Mouse (Mus musculus) limb, embryonic 11.5 days (tissue): ENCODE data around the gene Mcpt2. TPM values are rescaled to one million over a fixed set of nuclear protein-coding genes. Genes with fewer than 3 reads are reported as not detected.
"Not testable (repeated sequence)": the region's sequence is repeated elsewhere in the genome, so short reads cannot be mapped to it uniquely, and the experiment has no call there.

Experiments used
- ATAC-seq: fragments of 200-750 bp; cut with Nextera tagmentation; 2 replicates; pipeline ENCODE4 v1.8.0; 2017; ENCODE audit warnings: low read depth; ENCODE audit not compliant: insufficient number of reproducible peaks, low FRiP score, low TSS enrichment
- DNase-seq: peaks from one replicate; pipeline ENCODE4 v3.0.0-alpha.2; 2015; ENCODE audit warnings: low spot score
- H3K27ac ChIP-seq: fragments of 300-500 bp; sonication (generic); replicated peaks from 2 replicates; pipeline ENCODE4 v1.5.1; 2014; ENCODE audit warnings: low read depth, mild to moderate bottlenecking, low read length
- H3K27me3 ChIP-seq: fragments of 300-500 bp; sonication (generic); 2 replicates; pipeline ENCODE4 v1.6.1; 2014; ENCODE audit warnings: mild to moderate bottlenecking, low read length, mixed read lengths; ENCODE audit not compliant: control insufficient read depth, insufficient read depth
- H3K36me3 ChIP-seq: fragments of 300-500 bp; sonication (generic); 2 replicates; pipeline ENCODE4 v1.6.1; 2014; ENCODE audit warnings: mild to moderate bottlenecking, low read length, moderate library complexity, mixed read lengths; ENCODE audit not compliant: control insufficient read depth, insufficient read depth
- H3K4me1 ChIP-seq: fragments of 300-500 bp; sonication (generic); 2 replicates; pipeline ENCODE4 v1.6.1; 2014; ENCODE audit warnings: low read length, mixed read lengths; ENCODE audit not compliant: control insufficient read depth, insufficient read depth
- H3K4me2 ChIP-seq: fragments of 300-500 bp; sonication (generic); 2 replicates; pipeline ENCODE4 v1.6.1; 2014; ENCODE audit warnings: low read depth, mild to moderate bottlenecking, moderate library complexity; ENCODE audit not compliant: severe bottlenecking
- H3K4me3 ChIP-seq: fragments of 300-500 bp; sonication (generic); 2 replicates; pipeline ENCODE4 v1.5.1; 2014; ENCODE audit warnings: low read depth, low read length
- H3K9ac ChIP-seq: fragments of 300-500 bp; sonication (generic); 2 replicates; pipeline ENCODE4 v1.6.1; 2014; ENCODE audit warnings: mild to moderate bottlenecking, low read length
- H3K9me3 ChIP-seq: fragments of 300-500 bp; sonication (generic); 2 replicates; pipeline ENCODE4 v1.6.1; 2016; ENCODE audit warnings: low read length; ENCODE audit not compliant: control insufficient read depth
- WGBS: fragments of 180-500 bp; shearing (Covaris S2); extraction: QIAGEN DNeasy Blood & Tissue Kit; methylation state at CpG from one replicate; pipeline ENCODE4 v1.1.7; 2014; 5-methylcytosine and 5-hydroxymethylcytosine counted together
- polyA plus RNA-seq: library from polyadenylated mRNA; unstranded; fragments of >200 nt; fragmentation: Nextera tagmentation; extraction: Ambion mirVana; gene quantifications from 2 replicates; pipeline ENCODE4 v1.2.1, GENCODE M21; 2014

Gene Mcpt2
- not detected in 2 replicates for polyA plus RNA-seq

DNA sequence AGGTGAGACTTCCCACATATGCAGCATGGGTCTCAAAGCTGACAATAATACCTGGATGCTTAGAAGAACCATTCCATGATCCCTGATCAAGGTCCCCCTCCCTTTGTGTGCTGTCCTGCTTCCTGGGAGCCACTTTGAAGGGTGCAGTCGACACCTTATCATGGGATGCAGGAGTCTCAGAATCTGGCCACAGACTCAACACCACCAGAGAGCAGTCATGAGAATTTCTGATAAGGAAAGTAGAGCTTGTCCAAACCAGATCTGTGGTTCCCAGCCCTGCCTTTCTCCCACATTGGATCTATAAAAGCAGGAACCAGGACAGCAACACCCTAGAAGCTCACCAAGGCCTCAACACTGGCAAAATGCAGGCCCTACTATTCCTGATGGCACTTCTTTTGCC lies at the start of gene Mcpt2:
TSS of gene Mcpt2 (plus strand) at position 250 of the 400 bp plus-strand sequence.
- H3K4me3 ChIP-seq, H3K9ac ChIP-seq, H3K36me3 ChIP-seq, H3K4me1 ChIP-seq, H3K4me2 ChIP-seq, H3K27me3 ChIP-seq, H3K27ac ChIP-seq, DNase-seq, H3K9me3 ChIP-seq, ATAC-seq: not testable (repeated sequence)
- 89% methylated on average over 1 of the region's 1 CpGs for WGBS

DNA sequence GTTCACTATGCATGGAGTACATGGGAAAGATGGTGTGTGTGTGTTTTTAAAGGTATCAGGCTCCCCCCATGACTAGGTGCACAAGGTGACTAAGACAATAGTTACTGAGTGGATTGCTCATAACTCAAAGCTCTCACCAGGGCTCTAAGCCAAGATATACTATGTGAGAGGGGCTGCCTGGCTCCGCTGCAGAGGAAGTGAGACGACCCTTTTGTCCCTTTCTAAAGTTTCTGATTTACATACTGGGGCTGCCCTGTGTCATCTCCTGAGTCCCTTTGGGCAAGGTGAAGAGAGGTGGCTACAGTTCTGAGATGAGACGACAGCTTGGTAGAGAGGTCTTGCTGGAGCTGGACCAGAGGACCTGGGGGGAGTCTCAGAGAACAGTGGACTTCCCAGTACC lies 28.7 kb upstream of the Mcpt2 start:
- WGBS = 64% methylated on average over 3 of the region's 3 CpGs
- Histone ChIP-seq H3K36me3 (no peaks in the 10 kb centered on the region), H3K9me3 (no peaks in the 10 kb centered on the region), H3K9ac (no peak overlapping the region), H3K27me3 (no peaks in the 10 kb centered on the region), H3K27ac (no peak overlapping the region), H3K4me2 (no peak overlapping the region), H3K4me3 (no peak overlapping the region), H3K4me1 (no peaks in the 10 kb centered on the region)
- DNase-seq = no peak
- no peak for ATAC-seq

DNA sequence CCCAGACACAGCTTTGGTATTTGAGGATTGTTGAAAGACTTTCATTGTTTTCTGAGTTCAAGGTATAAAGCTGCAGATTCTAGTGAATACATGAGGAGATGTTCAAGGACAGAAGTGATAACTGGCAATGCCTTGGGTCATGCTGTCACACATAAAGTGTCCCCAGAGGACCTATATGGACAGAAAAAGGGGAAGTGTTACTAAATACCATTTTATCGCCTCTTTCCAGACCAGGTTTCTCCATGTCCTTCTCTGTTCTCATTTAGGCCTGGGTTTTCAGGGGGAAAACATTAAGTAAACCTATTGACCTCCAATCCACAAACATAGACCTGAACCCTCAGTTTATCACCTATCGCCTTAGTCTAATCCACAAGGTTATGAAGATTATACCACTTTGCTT lies 27.9 kb upstream of the Mcpt2 start:
- 87% methylated on average over 2 of the region's 2 CpGs for WGBS
- Histone ChIP-seq H3K9me3 (no peaks in the 10 kb centered on the region), H3K4me2 (no peak overlapping the region), H3K27ac (no peak overlapping the region), H3K4me3 (no peak overlapping the region), H3K9ac (no peak overlapping the region), H3K36me3 (no peaks in the 10 kb centered on the region), H3K4me1 (no peaks in the 10 kb centered on the region), H3K27me3 (no peaks in the 10 kb centered on the region)
- ATAC-seq (no peak), DNase-seq (no peak)

DNA sequence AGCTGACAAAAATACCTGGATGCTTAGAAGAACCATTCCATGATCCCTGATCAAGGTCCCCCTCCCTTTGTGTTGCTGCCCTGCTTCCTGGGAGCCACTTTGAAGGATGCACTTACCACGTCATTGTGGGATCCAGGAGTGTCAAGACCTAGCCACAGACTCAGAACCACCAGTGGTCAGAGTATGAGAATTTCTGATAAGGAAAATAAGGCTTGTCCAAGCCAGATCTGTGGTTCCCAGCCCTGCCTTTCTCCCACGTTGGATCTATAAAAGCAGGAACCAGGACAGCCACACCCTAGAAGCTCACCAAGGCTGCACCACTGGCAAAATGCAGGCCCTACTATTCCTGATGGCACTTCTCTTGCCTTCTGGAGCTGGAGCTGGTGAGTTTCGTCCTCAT lies 24.2 kb upstream of the Mcpt2 start, which contains the start of gene Mcpt1:
TSS of gene Mcpt1 (plus strand) at position 301 of the 400 bp plus-strand sequence.
- not testable (repeated sequence) for H3K4me2 ChIP-seq, ATAC-seq, H3K36me3 ChIP-seq, H3K9me3 ChIP-seq, H3K9ac ChIP-seq, H3K27ac ChIP-seq, DNase-seq, H3K27me3 ChIP-seq, H3K4me3 ChIP-seq, H3K4me1 ChIP-seq
- WGBS = 85% methylated on average over 3 of the region's 3 CpGs

DNA sequence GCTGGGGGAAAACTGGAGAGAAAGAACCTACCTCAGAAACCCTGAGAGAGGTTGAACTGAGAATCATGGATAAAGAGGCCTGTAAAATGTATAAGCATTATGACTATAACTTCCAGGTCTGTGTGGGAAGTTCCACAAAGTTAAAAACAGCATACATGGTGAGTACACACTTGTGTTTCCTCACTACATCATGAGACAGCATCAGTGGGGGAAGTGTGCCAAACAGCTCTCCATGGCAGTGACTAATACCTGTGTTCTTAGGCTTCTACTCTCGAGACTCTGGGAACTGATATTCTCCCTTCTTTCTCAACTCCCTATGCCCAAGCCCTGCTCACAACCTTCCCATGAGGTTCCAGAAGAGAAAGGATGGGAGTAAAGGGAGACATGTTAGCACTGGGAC lies 22.4 kb upstream of the Mcpt2 start:
- DNase-seq (no peak), ATAC-seq (no peak)
- no peak overlapping the region for H3K27ac ChIP-seq
- H3K9me3 ChIP-seq = no peaks in the 10 kb centered on the region
- no peak overlapping the region for H3K9ac ChIP-seq
- no peaks in the 10 kb centered on the region for H3K27me3 ChIP-seq
- WGBS = 72% methylated on average over 1 of the region's 1 CpGs
- H3K4me3 ChIP-seq = no peak overlapping the region
- no peaks in the 10 kb centered on the region for H3K4me1 ChIP-seq
- H3K4me2 ChIP-seq = no peak overlapping the region
- H3K36me3 ChIP-seq = no peaks in the 10 kb centered on the region

DNA sequence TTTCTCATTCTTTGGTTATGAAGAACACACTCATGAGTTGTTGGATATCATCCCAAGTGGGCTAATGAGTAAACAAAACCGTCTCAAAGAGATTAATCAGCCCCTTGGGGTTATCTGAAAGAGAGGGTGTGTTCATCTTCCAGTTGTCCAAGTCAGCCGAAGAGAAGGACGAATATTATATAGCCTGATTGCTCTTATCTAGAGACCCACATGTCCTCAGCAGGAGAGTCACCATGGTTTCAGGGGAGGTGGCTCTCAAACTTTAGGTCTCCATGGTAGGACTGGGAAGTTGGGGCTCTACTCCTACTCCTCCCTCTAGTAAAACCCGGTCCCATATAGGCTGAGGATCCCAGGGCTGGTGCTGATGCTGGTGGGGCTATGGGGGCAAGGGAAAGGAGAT lies 20.5 kb upstream of the Mcpt2 start:
- H3K36me3 ChIP-seq, H3K9ac ChIP-seq, DNase-seq, ATAC-seq, H3K4me3 ChIP-seq, H3K9me3 ChIP-seq, H3K27ac ChIP-seq, H3K4me2 ChIP-seq, H3K27me3 ChIP-seq, H3K4me1 ChIP-seq: not testable (repeated sequence)
- 83% methylated on average over 3 of the region's 4 CpGs for WGBS

DNA sequence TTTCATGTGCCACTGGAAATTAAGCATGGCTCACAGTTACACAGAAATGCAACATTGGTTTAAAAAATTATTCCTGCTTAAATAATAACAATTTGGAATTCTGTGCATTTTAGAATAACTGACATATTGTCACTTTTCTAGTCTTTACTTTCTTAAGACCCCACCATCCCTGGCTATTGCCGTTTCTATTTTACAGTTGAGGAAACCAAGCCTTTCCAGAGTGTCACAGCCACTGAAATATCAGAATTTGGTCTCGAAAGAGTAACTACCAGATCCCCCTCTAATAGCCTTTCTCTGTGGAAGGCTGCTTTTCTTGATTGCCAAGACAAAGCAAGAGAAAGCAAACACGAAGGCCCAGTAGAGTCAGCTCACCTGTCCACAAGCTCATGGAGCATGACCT lies 11.4 kb upstream of the Mcpt2 start, which contains the start of gene Mcpt9:
TSS of gene Mcpt9 (minus strand) at position 101 of the 400 bp plus-strand sequence.
- H3K4me1 ChIP-seq, H3K9me3 ChIP-seq, H3K27me3 ChIP-seq, H3K36me3 ChIP-seq, DNase-seq, H3K4me3 ChIP-seq, ATAC-seq, H3K9ac ChIP-seq, H3K27ac ChIP-seq, H3K4me2 ChIP-seq: not testable (repeated sequence)
- WGBS = 92% methylated on average over 3 of the region's 3 CpGs

DNA sequence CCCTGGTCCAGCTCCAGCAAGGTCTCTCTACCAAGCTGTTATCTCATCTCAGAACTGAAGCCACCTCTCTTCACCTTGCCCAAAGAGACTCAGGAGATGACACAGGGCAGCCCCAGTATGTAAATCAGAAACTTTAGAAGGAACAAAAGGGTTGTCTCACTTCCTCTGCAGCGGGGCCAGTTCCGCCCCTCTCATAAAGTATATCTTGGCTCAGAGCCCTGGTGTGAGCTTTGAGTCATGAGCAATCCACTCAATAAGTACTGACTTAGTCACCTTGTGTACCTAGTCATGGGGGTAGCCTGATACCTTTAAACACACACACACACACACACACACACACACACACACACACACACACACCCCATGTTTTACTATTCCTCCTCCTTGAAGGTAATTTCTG lies 7.4 kb upstream of the Mcpt2 start:
- no peaks in the 10 kb centered on the region for H3K36me3 ChIP-seq
- no peaks in the 10 kb centered on the region for H3K4me1 ChIP-seq
- DNase-seq (no peak), ATAC-seq (no peak)
- no peak overlapping the region for H3K9ac ChIP-seq
- H3K9me3 ChIP-seq = no peaks in the 10 kb centered on the region
- WGBS = 84% methylated on average over 2 of the region's 2 CpGs
- no peak overlapping the region for H3K27ac ChIP-seq
- H3K4me2 ChIP-seq = no peak overlapping the region
- H3K27me3 ChIP-seq = no peaks in the 10 kb centered on the region
- H3K4me3 ChIP-seq = no peak overlapping the region

DNA sequence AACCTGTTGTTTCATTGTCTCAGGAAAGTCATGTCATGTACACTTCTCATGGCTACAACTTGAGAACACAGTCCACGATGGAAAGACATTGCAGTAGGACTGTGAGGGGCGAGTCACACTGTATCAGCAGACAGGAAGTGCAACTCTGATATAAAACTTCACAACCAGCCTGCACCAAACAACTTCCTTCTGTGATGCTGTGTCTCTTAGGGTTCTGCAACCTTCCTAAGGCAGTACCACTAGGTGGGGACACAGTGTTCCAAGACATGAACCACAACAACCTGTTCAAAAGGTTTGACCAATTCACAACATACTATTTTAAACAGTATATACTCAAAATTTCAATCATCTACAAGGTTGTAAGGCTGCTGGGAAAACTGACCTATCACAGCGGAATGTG lies 13.6 kb downstream of the Mcpt2 start:
- no peak overlapping the region for H3K4me3 ChIP-seq
- DNase-seq = no peak

More for the DNA sequence above, 13.6 kb downstream of the Mcpt2 start:
- no peak for ATAC-seq
- no peaks in the 10 kb centered on the region for H3K4me1 ChIP-seq
- H3K36me3 ChIP-seq = no peaks in the 10 kb centered on the region
- no peaks in the 10 kb centered on the region for H3K9me3 ChIP-seq
- H3K27ac ChIP-seq = no peak overlapping the region
- no peak overlapping the region for H3K4me2 ChIP-seq
- no peaks in the 10 kb centered on the region for H3K27me3 ChIP-seq
- no peak overlapping the region for H3K9ac ChIP-seq
- WGBS = 80% methylated on average over 3 of the region's 3 CpGs
